Mouse (Mus musculus) myocyte (in vitro differentiated cells): ENCODE measurements at regions not wholly inside any gene's neighbourhood (a gene's known extent, or its start where the extent isn't known, plus 50 kb on each side); places are given as distances from the start of the nearest gene placed in this dataset.

Source experiments
- MAX ChIP-seq: IDR thresholded peaks from one replicate; pipeline ENCODE4 v1.6.1; 2011; ENCODE audit warnings: low read depth, mild to moderate bottlenecking, control low read depth
- MYOD1 ChIP-seq, 3 experiments: IDR thresholded peaks; one replicate each; pipeline ENCODE4 v1.6.1; 2011; ENCODE audit warnings: control low read depth in 2 of 3, low read depth in 2 of 3, mild to moderate bottlenecking in 2 of 3, moderate library complexity in 1 of 3; ENCODE audit not compliant: insufficient read length in 2 of 3, control insufficient read depth in 1 of 3
- POLR2A ChIP-seq: IDR thresholded peaks from one replicate; pipeline ENCODE4 v1.6.1; 2011; ENCODE audit warnings: low read depth, mild to moderate bottlenecking, control low read depth, moderate library complexity; ENCODE audit not compliant: insufficient read length
- REST ChIP-seq: IDR thresholded peaks from one replicate; pipeline ENCODE4 v1.6.1; 2011; ENCODE audit warnings: mild to moderate bottlenecking, control low read depth, moderate library complexity; ENCODE audit not compliant: insufficient read depth, insufficient read length
- USF1 ChIP-seq: IDR thresholded peaks from one replicate; pipeline ENCODE4 v1.6.1; 2011; ENCODE audit warnings: low read depth, mild to moderate bottlenecking, control low read depth, moderate library complexity

GRCm38 (mm10) chr15:52565449-52565851 is 1319.3 kb upstream of the Gm7489 start:
- no peak for TF ChIP-seq USF1
- TF ChIP-seq MAX: no peak
- no peak for TF ChIP-seq MYOD1 (IDR thresholded peaks at IDR 0.05; ENCODE audit: control insufficient read depth in 1 of 3, insufficient read length in 2 of 3, low read depth in 2 of 3)
- no peak for TF ChIP-seq REST
- no peak for TF ChIP-seq POLR2A
